Mouse (Mus musculus) forebrain, embryonic 15.5 days (tissue): ENCODE data around the gene Tent4a. TPM values are rescaled to one million over a fixed set of nuclear protein-coding genes. Genes with fewer than 3 reads are reported as not detected.

Experiments
- ATAC-seq: fragments of 200-750 bp; cut with Nextera tagmentation; replicated peaks from 2 replicates; pipeline ENCODE4 v1.8.0; 2017; ENCODE audit warnings: mild to moderate bottlenecking, moderate TSS enrichment, moderate library complexity
- H3K27ac ChIP-seq: fragments of 300-500 bp; sonication (generic); replicated peaks from 2 replicates; pipeline ENCODE4 v1.5.1; 2015; ENCODE audit warnings: mild to moderate bottlenecking, inconsistent platforms
- H3K27me3 ChIP-seq: fragments of 300-500 bp; sonication (generic); 2 replicates; pipeline ENCODE4 v1.6.1; 2015; ENCODE audit warnings: inconsistent platforms
- H3K36me3 ChIP-seq: fragments of 300-500 bp; sonication (generic); 2 replicates; pipeline ENCODE4 v1.6.1; 2015; ENCODE audit warnings: mild to moderate bottlenecking, inconsistent platforms
- H3K4me1 ChIP-seq: fragments of 300-500 bp; sonication (generic); 2 replicates; pipeline ENCODE4 v1.6.1; 2015; ENCODE audit warnings: inconsistent platforms
- H3K4me2 ChIP-seq: fragments of 300-500 bp; sonication (generic); replicated peaks from 2 replicates; pipeline ENCODE4 v1.6.1; 2015; ENCODE audit warnings: mild to moderate bottlenecking, inconsistent platforms
- H3K4me3 ChIP-seq: fragments of 300-500 bp; sonication (generic); 2 replicates; pipeline ENCODE4 v1.5.1; 2015; ENCODE audit warnings: mild to moderate bottlenecking, inconsistent platforms
- H3K9ac ChIP-seq: fragments of 300-500 bp; sonication (generic); replicated peaks from 2 replicates; pipeline ENCODE4 v1.6.1; 2015; ENCODE audit warnings: mild to moderate bottlenecking, inconsistent platforms
- H3K9me3 ChIP-seq: fragments of 300-500 bp; sonication (generic); 2 replicates; pipeline ENCODE4 v1.6.1; 2016; ENCODE audit warnings: inconsistent platforms
- WGBS: fragments of 180-500 bp; shearing (Covaris S2); methylation state at CpG from one replicate; pipeline ENCODE4 v1.1.7; 2015; ENCODE audit warnings: mixed read lengths; 5-methylcytosine and 5-hydroxymethylcytosine counted together
- polyA plus RNA-seq: library from polyadenylated mRNA; unstranded; fragments of >200 nt; fragmentation: Nextera tagmentation; extraction: Ambion mirVana; gene quantifications from 2 replicates; pipeline ENCODE4 v1.2.1, GENCODE M21; 2015

The Tent4a gene
- polyA plus RNA-seq, 1 experiment from 2014 or later = 8.5 TPM

DNA sequence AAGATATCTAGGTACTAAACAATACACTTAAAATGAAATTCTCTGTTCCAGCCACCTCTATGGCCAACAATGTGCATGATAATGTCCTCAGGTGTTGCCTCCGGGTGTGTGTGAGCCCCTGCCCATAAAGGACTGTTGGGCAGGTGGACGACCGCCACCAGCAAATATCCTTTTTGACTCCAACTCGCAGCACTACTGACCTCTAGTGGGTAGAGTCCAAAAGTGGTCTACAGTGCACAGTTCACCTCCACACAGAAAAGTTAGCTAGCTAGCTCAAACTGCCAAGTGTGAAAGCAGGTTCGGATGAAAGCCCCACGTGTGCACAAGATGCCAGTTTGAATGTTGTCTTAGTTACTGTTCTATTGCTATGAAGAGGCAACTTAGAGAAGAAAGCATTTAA lies 49.1 kb downstream of the Tent4a start:
- Histone ChIP-seq H3K9me3 (no peaks in the 10 kb centered on the region), H3K4me1 (peaks cover 32% of the 10 kb centered on the region), H3K4me2 (no peak overlapping the region), H3K27ac (no peak overlapping the region), H3K27me3 (peaks cover 29% of the 10 kb centered on the region), H3K9ac (no peak overlapping the region), H3K4me3 (no peak overlapping the region), H3K36me3 (no peaks in the 10 kb centered on the region)
- ATAC-seq = peak; percentile 28; the same call in 1 of the 2 replicates
- WGBS = 14% methylated on average over 6 of the region's 6 CpGs

DNA sequence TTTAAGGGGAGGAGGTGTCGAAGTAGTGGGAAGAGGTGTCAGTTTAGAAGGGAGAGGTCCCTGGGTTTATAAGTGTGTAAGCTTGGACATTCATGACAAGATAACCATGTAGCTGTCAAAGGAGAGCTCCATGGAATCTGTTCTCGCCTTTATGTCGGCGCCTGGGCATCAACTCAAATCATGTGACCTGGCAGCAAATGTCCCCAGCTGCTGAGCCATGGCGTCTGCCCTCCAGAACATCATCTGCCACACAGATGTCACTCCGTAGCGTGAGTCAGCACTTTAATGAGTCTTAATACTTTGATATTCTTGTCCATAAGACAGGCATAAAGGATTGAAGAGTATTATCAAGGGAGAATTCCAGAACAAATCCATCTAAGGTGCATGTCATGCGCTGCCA lies 51.7 kb downstream of the Tent4a start:
- Histone ChIP-seq H3K9me3 (no peaks in the 10 kb centered on the region), H3K27ac (no peak overlapping the region), H3K27me3 (peaks cover 26% of the 10 kb centered on the region), H3K4me2 (peak overlapping the region; percentile 74), H3K36me3 (no peaks in the 10 kb centered on the region), H3K4me3 (peak overlapping the region; percentile 35; the same call in 1 of the 2 replicates), H3K9ac (no peak overlapping the region), H3K4me1 (peaks cover 26% of the 10 kb centered on the region)
- 41% methylated on average over 8 of the region's 8 CpGs for WGBS
- no peak for ATAC-seq

DNA sequence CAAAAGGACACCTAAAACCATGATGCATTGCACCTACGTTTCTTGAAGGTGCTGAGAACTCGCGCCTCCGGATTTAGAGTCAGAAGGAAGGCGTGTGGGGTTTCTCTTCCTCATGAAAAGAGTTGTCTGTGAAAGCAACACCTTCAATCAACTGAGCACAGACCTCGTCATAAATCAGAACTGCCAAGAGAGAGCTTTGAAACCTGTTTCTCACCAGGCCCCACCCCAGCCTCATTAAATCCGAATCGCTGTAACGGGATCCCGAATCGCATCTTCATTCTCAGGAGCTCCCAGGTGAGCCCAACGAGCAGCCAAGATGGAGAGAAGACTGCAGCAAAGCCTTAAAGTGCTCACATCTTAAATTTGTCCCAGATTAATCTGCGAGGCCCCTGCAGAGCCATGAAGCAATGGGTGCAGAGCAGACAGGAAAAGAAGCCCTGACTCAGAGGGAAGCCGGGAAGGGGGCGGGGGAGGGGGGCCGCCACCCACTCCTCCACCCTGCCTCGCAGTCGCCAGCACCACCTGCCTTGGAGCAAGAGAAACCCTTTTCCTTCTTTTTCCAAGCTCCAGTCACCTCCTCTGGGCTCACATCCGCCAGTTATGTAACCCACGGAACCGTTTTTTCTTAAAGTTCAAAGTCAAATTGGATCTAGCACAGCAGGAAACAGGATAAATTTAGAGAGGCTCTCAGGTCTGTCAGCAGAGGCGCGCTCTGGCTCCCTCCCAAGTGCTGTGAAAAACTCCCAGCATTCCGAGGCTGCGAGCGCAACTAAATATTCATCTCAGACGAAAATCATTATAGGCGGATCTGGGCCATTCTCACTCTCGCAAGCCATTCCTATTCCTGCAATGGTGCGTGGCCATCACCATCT lies 52.5 kb downstream of the Tent4a start:
- no peak overlapping the region for H3K27ac ChIP-seq
- H3K27me3 ChIP-seq = peaks cover 19% of the 10 kb centered on the region; the same call in 1 of the 2 replicates
- H3K36me3 ChIP-seq = no peaks in the 10 kb centered on the region
- peak overlapping the region; percentile 35 for H3K4me3 ChIP-seq
- H3K9ac ChIP-seq = 0 out of 2 replicates have a peak overlapping the region, but pooled peaks have one; percentile 14
- WGBS = 3% methylated on average over 30 of the region's 30 CpGs
- peak; percentile 70 for ATAC-seq
- H3K4me2 ChIP-seq = peak overlapping the region; percentile 74
- no peaks in the 10 kb centered on the region for H3K9me3 ChIP-seq
- peaks cover 23% of the 10 kb centered on the region for H3K4me1 ChIP-seq

DNA sequence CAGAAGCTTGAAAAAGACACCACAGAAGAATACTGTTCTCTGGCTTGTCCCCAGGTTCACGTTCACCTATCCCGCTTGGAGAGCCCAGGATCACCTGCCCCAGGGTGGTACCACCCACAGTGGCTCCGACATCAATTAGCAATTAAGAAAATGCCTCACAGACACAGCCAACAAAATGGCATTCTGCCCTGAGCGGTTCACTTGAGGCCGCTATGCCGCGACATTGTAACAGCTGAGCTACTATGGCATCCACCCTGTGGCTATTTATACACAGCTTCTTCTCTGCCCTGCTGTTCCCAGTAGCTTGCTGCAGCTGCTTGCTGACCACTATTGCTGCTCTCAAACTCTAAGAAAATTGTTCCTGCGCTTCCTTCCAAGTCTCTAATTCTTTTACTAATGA lies 53.4 kb downstream of the Tent4a start:
- Histone ChIP-seq H3K9ac (no peak overlapping the region), H3K27ac (no peak overlapping the region), H3K36me3 (no peaks in the 10 kb centered on the region), H3K4me2 (peak overlapping the region; percentile 74), H3K4me3 (no peak overlapping the region), H3K27me3 (peaks cover 13% of the 10 kb centered on the region; the same call in 1 of the 2 replicates), H3K4me1 (peaks cover 23% of the 10 kb centered on the region), H3K9me3 (no peaks in the 10 kb centered on the region)
- WGBS = 4% methylated on average over 8 of the region's 8 CpGs
- ATAC-seq = no peak; the same call in 1 of the 2 replicates

DNA sequence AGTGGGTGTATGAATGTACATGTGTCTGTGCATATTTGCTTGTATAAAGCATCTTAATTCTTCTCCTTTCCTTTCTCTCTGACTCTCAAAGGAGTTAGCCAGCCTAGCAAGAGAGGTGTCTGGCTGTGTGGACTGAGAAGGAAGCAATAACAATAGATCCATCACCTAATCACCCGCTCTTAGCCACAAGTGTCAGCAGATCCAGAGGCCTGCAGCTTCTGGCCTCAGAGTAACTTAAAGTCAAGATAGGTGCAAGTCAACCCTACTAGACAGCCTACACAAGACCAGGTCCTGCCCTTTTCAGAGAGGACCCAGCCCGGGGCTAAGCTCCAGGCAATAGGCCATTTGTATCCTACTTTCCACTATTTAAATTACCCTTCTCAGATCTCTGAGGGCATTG lies 54.5 kb downstream of the Tent4a start:
- Histone ChIP-seq H3K4me3 (no peak overlapping the region), H3K4me1 (peaks cover 23% of the 10 kb centered on the region), H3K9ac (no peak overlapping the region), H3K36me3 (no peaks in the 10 kb centered on the region), H3K27me3 (peaks cover 10% of the 10 kb centered on the region; the same call in 1 of the 2 replicates), H3K27ac (no peak overlapping the region), H3K4me2 (no peak overlapping the region), H3K9me3 (no peaks in the 10 kb centered on the region)
- no peak for ATAC-seq
- 72% methylated on average over 2 of the region's 2 CpGs for WGBS

DNA sequence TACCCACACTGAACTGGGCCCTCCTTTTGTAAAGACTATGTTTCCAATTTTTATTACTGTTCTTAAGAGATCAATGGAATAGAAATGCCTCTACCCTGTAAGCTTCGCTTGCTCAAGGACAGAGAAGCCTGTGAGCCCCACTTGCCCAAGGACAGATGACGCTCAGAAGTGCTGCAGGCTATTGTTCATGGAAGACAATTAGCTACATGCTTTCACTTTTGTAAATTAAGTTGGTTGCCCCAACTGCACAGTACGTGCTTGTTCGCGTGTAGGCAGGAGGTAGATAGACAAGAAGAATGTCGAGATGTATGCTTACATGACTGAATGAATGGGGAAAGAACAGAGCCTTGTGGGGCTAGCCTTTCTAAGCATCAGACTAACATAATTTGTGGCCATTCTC lies 55.7 kb downstream of the Tent4a start:
- Histone ChIP-seq H3K4me2 (no peak overlapping the region), H3K4me1 (peaks cover 23% of the 10 kb centered on the region), H3K36me3 (no peaks in the 10 kb centered on the region), H3K27me3 (peaks cover 10% of the 10 kb centered on the region; the same call in 1 of the 2 replicates), H3K4me3 (no peak overlapping the region), H3K9ac (no peak overlapping the region), H3K27ac (no peak overlapping the region), H3K9me3 (no peaks in the 10 kb centered on the region)
- WGBS = 79% methylated on average over 6 of the region's 6 CpGs
- no peak for ATAC-seq

DNA sequence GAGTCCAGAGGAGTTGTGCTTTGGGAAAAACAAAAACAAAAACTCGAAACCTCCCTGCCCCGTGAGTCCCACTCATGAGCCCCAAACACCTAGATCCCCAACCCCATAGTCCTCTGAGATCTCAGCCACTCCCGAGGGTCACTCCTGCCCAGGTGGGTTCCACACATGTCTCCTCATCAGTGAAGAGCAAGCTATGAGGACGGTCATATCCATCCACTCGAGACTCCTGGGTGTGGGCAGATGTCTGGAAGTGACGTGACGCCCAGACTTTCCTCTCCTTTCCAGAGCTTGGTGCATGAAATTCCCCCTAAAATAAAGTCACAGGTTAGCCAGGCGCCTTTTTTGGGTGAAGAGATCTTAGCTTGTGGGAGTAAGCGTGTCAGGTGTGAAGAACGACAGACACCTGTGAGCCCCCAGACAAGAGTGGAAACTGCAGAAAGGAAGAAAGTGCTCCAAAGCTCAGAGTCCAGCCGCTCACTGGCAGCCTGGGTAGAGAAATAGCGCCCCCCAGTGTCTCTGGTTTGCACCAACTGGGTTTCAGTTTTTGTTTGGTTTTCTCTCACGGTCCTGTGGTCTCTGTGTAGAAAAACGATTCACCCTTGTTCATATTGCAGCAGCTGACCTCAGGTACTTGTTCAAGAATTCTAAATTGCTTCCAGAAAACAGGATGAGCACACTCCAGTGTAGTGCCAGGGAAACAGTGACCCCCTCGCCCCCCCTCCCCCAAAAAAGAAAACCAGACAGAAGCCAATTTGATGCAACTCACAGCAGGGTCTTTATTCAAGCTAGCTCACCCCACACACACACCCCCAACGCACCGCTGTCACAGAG lies 73.6 kb downstream of the Tent4a start:
- Histone ChIP-seq H3K27ac (no peak overlapping the region), H3K27me3 (no peaks in the 10 kb centered on the region), H3K9me3 (no peaks in the 10 kb centered on the region), H3K4me3 (no peak overlapping the region), H3K4me1 (no peaks in the 10 kb centered on the region), H3K36me3 (no peaks in the 10 kb centered on the region), H3K9ac (no peak overlapping the region), H3K4me2 (no peak overlapping the region)
- ATAC-seq = no peak
- WGBS = 45% methylated on average over 17 of the region's 17 CpGs

DNA sequence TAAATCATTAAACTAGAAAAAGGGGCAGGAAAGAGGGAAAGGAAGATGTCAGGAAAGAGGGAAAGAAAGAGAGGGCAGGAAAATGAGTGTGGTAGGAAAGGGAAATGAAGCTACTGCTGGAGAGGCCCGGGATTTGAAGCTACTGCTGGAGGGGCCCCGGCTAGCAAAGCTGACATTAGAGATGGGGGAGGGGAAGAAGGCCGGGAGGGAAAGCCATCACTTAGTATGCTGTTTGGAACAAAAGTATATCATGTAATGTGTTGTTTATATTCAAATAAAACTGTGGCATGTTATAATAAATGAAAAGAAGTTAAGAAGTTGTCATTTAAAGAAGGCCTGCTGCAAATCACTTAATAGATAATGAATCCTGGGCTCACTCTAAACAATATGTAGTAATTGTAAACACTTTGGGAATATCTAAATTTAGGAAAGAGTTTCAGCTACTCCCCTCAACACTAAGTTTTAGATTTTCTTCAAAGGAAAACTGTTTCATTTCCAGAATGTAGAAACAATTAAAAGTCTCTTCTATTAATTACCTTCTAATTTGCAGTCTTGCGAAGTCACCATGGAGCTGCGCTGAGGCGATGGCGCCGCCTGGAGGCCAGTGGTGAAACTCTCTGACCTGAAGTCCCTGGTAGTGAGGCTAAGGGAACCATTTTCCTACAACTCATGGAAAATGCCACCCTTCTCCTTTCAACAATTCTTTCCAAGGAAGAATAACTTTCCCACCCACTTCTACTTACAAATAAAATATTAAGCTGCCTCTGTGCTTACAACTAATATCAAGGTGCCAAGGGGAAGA lies 74.6 kb downstream of the Tent4a start:
- no peak overlapping the region for H3K9ac ChIP-seq
- no peaks in the 10 kb centered on the region for H3K9me3 ChIP-seq
- no peak overlapping the region for H3K27ac ChIP-seq
- 12% methylated on average over 8 of the region's 8 CpGs for WGBS
- H3K27me3 ChIP-seq = no peaks in the 10 kb centered on the region
- H3K4me3 ChIP-seq = no peak overlapping the region
- no peaks in the 10 kb centered on the region for H3K36me3 ChIP-seq
- ATAC-seq = peak; percentile 71; the same call in 1 of the 2 replicates
- H3K4me2 ChIP-seq = no peak overlapping the region
- no peaks in the 10 kb centered on the region for H3K4me1 ChIP-seq

- H3K4me2 ChIP-seq = no peak overlapping the region
- 77% methylated on average over 2 of the region's 2 CpGs for WGBS
- H3K27ac ChIP-seq = no peak overlapping the region
- H3K9me3 ChIP-seq = no peaks in the 10 kb centered on the region
- no peak overlapping the region for H3K4me3 ChIP-seq
- no peak overlapping the region for H3K9ac ChIP-seq
- ATAC-seq = no peak
- H3K27me3 ChIP-seq = no peaks in the 10 kb centered on the region
- H3K4me1 ChIP-seq = no peaks in the 10 kb centered on the region
- no peaks in the 10 kb centered on the region for H3K36me3 ChIP-seq
Observed at GRCm38 (mm10) chr13:69458891-69459290, 75.5 kb downstream of the Tent4a start.

- no peak for ATAC-seq
- 90% methylated on average over 6 of the region's 6 CpGs for WGBS
Observed at GRCm38 (mm10) chr13:69458461-69458860, 76.0 kb downstream of the Tent4a start.

GRCm38 (mm10) chr13:69457105-69457504 lies 77.3 kb downstream of the Tent4a start:
- Histone ChIP-seq H3K4me1 (no peaks in the 10 kb centered on the region), H3K36me3 (no peaks in the 10 kb centered on the region), H3K9me3 (no peaks in the 10 kb centered on the region), H3K4me2 (no peak overlapping the region), H3K27me3 (no peaks in the 10 kb centered on the region), H3K27ac (no peak overlapping the region), H3K4me3 (no peak overlapping the region), H3K9ac (no peak overlapping the region)
- no peak for ATAC-seq
- WGBS = 76% methylated on average over 2 of the region's 2 CpGs

More at GRCm38 (mm10) chr13:69458461-69458860, 76.0 kb downstream of the Tent4a start:
- H3K27me3 ChIP-seq = no peaks in the 10 kb centered on the region
- H3K36me3 ChIP-seq = no peaks in the 10 kb centered on the region
- H3K27ac ChIP-seq = no peak overlapping the region
- no peak overlapping the region for H3K4me3 ChIP-seq
- H3K4me1 ChIP-seq = no peaks in the 10 kb centered on the region
- H3K9me3 ChIP-seq = no peaks in the 10 kb centered on the region
- no peak overlapping the region for H3K4me2 ChIP-seq
- no peak overlapping the region for H3K9ac ChIP-seq
